Mouse (Mus musculus) thymus, postnatal 10 days (tissue): Measurements from ENCODE around the gene Zbed3.
"Not testable (repeated sequence)": the region's sequence is repeated elsewhere in the genome, so short reads cannot be mapped to it uniquely, and the experiment has no call there.

Experiments
- DNase-seq, 2 experiments: peaks; one replicate each; pipeline ENCODE4 v3.0.0; 2021; ENCODE audit warnings: low spot score in 2 of 2

Zbed3 gene

GRCm38 (mm10) chr13:95332086-95332899 is 8.9 kb downstream of the Zbed3 start:
- DNase-seq = no peak

- DNase-seq = no peak
These were observed 12.8 kb downstream of the Zbed3 start for GRCm38 (mm10) chr13:95336122-95336677.

GRCm38 (mm10) chr13:95343470-95343869 is 20.1 kb downstream of the Zbed3 start:
- no peak for DNase-seq

GRCm38 (mm10) chr13:95345869-95346268 is 22.5 kb downstream of the Zbed3 start:
- DNase-seq = no peak

- peak; percentile 16 to 72 for DNase-seq
These were observed 23.7 kb downstream of the Zbed3 start for GRCm38 (mm10) chr13:95347018-95347696.

GRCm38 (mm10) chr13:95348476-95348875 is 25.1 kb downstream of the Zbed3 start:
- DNase-seq = no peak

- no peak for DNase-seq
These were observed 34.8 kb downstream of the Zbed3 start for GRCm38 (mm10) chr13:95358223-95358622.

- no peak for DNase-seq
These were observed 40.0 kb downstream of the Zbed3 start for GRCm38 (mm10) chr13:95363440-95363839.

GRCm38 (mm10) chr13:95366356-95366755 is 42.9 kb downstream of the Zbed3 start:
- DNase-seq = no peak

- peak; percentile 84 to 89 for DNase-seq
These were observed 51.5 kb downstream of the Zbed3 start, which contains the start of gene Aggf1 for GRCm38 (mm10) chr13:95374701-95375553. TSS of gene Aggf1 (minus strand) at chr13:95375352.

GRCm38 (mm10) chr13:95375554-95375914 is 52.1 kb downstream of the Zbed3 start:
- DNase-seq = no peak

GRCm38 (mm10) chr13:95376689-95377289 is 53.4 kb downstream of the Zbed3 start:
- not testable (repeated sequence) for DNase-seq

- no peak for DNase-seq
These were observed 55.3 kb downstream of the Zbed3 start for GRCm38 (mm10) chr13:95378696-95379095.

- no peak for DNase-seq
These were observed 59.0 kb downstream of the Zbed3 start for GRCm38 (mm10) chr13:95382418-95382817.
